Mouse (Mus musculus): ENCODE results near the gene Grip1. TPM values are rescaled to one million over a fixed set of nuclear protein-coding genes. Genes with fewer than 3 reads are reported as not detected.

The Grip1 gene
- total and polyA plus RNA-seq, 2 experiments from 2014 or later: 0.38 to 0.67 TPM

GRCm38 (mm10) chr10:119458991-119459390, 5.4 kb downstream of the Grip1 start:
- no peak overlapping the region for H3K9ac ChIP-seq (replicated peaks; ENCODE audit: low read depth, low read length)
- no peak overlapping the region for H3K27ac ChIP-seq (ENCODE audit: low read depth)
- no peaks in the 10 kb centered on the region for H3K36me3 ChIP-seq (replicated peaks; ENCODE audit: control insufficient read depth, insufficient read depth, low read length)
- peaks cover 20% of the 10 kb centered on the region; the same call in 1 of the 2 replicates for H3K4me1 ChIP-seq (ENCODE audit: control insufficient read depth, insufficient read depth)
- TF ChIP-seq EP300 (IDR thresholded peaks at IDR 0.05; ENCODE audit: low read depth) (no peak), CTCF (IDR thresholded peaks at IDR 0.05; ENCODE audit: low read depth) (no peak)
- no peak for DNase-seq (ENCODE audit: low spot score)
- WGBS: 85% methylated on average over 2 of the region's 2 CpGs
- no peak for ATAC-seq (ENCODE audit: insufficient read depth, low read depth)
- no peak overlapping the region for H3K4me3 ChIP-seq (ENCODE audit: low read depth, low read length)
- no peaks in the 10 kb centered on the region for H3K9me3 ChIP-seq (replicated peaks; ENCODE audit: control insufficient read depth, low read length)
- peaks cover 9% of the 10 kb centered on the region; the same call in 1 of the 2 replicates for H3K27me3 ChIP-seq (ENCODE audit: control insufficient read depth, insufficient read depth, low read length)
- no peak overlapping the region for H3K4me2 ChIP-seq (ENCODE audit: low read depth, low read length)

GRCm38 (mm10) chr10:119463345-119463744, 9.7 kb downstream of the Grip1 start:
- WGBS: 32% methylated on average over 7 of the region's 7 CpGs
- H3K4me2 ChIP-seq (ENCODE audit: low read depth, low read length): no peak overlapping the region
- no peaks in the 10 kb centered on the region for H3K27me3 ChIP-seq (ENCODE audit: control insufficient read depth, insufficient read depth, low read length)
- DNase-seq (ENCODE audit: low spot score) (no peak), ATAC-seq (ENCODE audit: insufficient read depth, low read depth) (no peak)
- no peak for TF ChIP-seq EP300 (IDR thresholded peaks at IDR 0.05; ENCODE audit: low read depth)
- H3K9me3 ChIP-seq (replicated peaks; ENCODE audit: control insufficient read depth, low read length): no peaks in the 10 kb centered on the region
- H3K4me3 ChIP-seq (ENCODE audit: low read depth, low read length): no peak overlapping the region
- no peak overlapping the region for H3K9ac ChIP-seq (replicated peaks; ENCODE audit: low read depth, low read length)
- no peak overlapping the region for H3K27ac ChIP-seq (ENCODE audit: low read depth)
- H3K4me1 ChIP-seq (ENCODE audit: control insufficient read depth, insufficient read depth): peaks cover 6% of the 10 kb centered on the region; the same call in 1 of the 2 replicates
- no peaks in the 10 kb centered on the region for H3K36me3 ChIP-seq (replicated peaks; ENCODE audit: control insufficient read depth, insufficient read depth, low read length)

GRCm38 (mm10) chr10:119463793-119464192, 10.2 kb downstream of the Grip1 start:
- Histone ChIP-seq H3K4me1 (ENCODE audit: control insufficient read depth, insufficient read depth) (peaks cover 6% of the 10 kb centered on the region; the same call in 1 of the 2 replicates), H3K4me3 (ENCODE audit: low read depth, low read length) (no peak overlapping the region), H3K4me2 (ENCODE audit: low read depth, low read length) (no peak overlapping the region), H3K9me3 (replicated peaks; ENCODE audit: control insufficient read depth, low read length) (no peaks in the 10 kb centered on the region), H3K27me3 (ENCODE audit: control insufficient read depth, insufficient read depth, low read length) (no peaks in the 10 kb centered on the region), H3K9ac (replicated peaks; ENCODE audit: low read depth, low read length) (no peak overlapping the region), H3K27ac (ENCODE audit: low read depth) (no peak overlapping the region), H3K36me3 (replicated peaks; ENCODE audit: control insufficient read depth, insufficient read depth, low read length) (no peaks in the 10 kb centered on the region)
- 28% methylated on average over 7 of the region's 7 CpGs for WGBS
- TF ChIP-seq CTCF (IDR thresholded peaks at IDR 0.05; ENCODE audit: low read depth) (no peak), EP300 (IDR thresholded peaks at IDR 0.05; ENCODE audit: low read depth) (no peak)
- ATAC-seq (ENCODE audit: insufficient read depth, low read depth): no peak
- DNase-seq (ENCODE audit: low spot score): no peak

- no peak overlapping the region for H3K9ac ChIP-seq (replicated peaks; ENCODE audit: low read depth, low read length)
- TF ChIP-seq CTCF (IDR thresholded peaks at IDR 0.05; ENCODE audit: low read depth) (no peak), EP300 (IDR thresholded peaks at IDR 0.05; ENCODE audit: low read depth) (no peak)
- no peak overlapping the region for H3K4me2 ChIP-seq (ENCODE audit: low read depth, low read length)
- no peak overlapping the region for H3K4me3 ChIP-seq (ENCODE audit: low read depth, low read length)
- peaks cover 6% of the 10 kb centered on the region; the same call in 1 of the 2 replicates for H3K4me1 ChIP-seq (ENCODE audit: control insufficient read depth, insufficient read depth)
- no peak for DNase-seq (ENCODE audit: low spot score)
- no peaks in the 10 kb centered on the region for H3K36me3 ChIP-seq (replicated peaks; ENCODE audit: control insufficient read depth, insufficient read depth, low read length)
- H3K27ac ChIP-seq (ENCODE audit: low read depth): no peak overlapping the region
- H3K27me3 ChIP-seq (ENCODE audit: control insufficient read depth, insufficient read depth, low read length): no peaks in the 10 kb centered on the region
- ATAC-seq (ENCODE audit: insufficient read depth, low read depth): no peak
- no peaks in the 10 kb centered on the region for H3K9me3 ChIP-seq (replicated peaks; ENCODE audit: control insufficient read depth, low read length)
- WGBS: 90% methylated on average over 18 of the region's 18 CpGs
Measured at GRCm38 (mm10) chr10:119467976-119468375, 14.3 kb downstream of the Grip1 start.

- H3K4me1 ChIP-seq (ENCODE audit: control insufficient read depth, insufficient read depth): no peaks in the 10 kb centered on the region
- no peak overlapping the region for H3K4me3 ChIP-seq (ENCODE audit: low read depth, low read length)
- DNase-seq (ENCODE audit: low spot score): no peak
- H3K36me3 ChIP-seq (replicated peaks; ENCODE audit: control insufficient read depth, insufficient read depth, low read length): no peaks in the 10 kb centered on the region
- H3K27ac ChIP-seq (ENCODE audit: low read depth): no peak overlapping the region
- H3K27me3 ChIP-seq (ENCODE audit: control insufficient read depth, insufficient read depth, low read length): no peaks in the 10 kb centered on the region
- ATAC-seq (ENCODE audit: insufficient read depth, low read depth): no peak
- H3K9me3 ChIP-seq (replicated peaks; ENCODE audit: control insufficient read depth, low read length): no peaks in the 10 kb centered on the region
- WGBS: 73% methylated on average over 1 of the region's 1 CpGs
- H3K4me2 ChIP-seq (ENCODE audit: low read depth, low read length): no peak overlapping the region
- H3K9ac ChIP-seq (replicated peaks; ENCODE audit: low read depth, low read length): no peak overlapping the region
- no peak for TF ChIP-seq CTCF (IDR thresholded peaks at IDR 0.05; ENCODE audit: low read depth)
- no peak for TF ChIP-seq EP300 (IDR thresholded peaks at IDR 0.05; ENCODE audit: low read depth)
Measured at GRCm38 (mm10) chr10:119470096-119470495, 16.5 kb downstream of the Grip1 start.

GRCm38 (mm10) chr10:119475166-119475565, 21.5 kb downstream of the Grip1 start:
- ATAC-seq (ENCODE audit: insufficient read depth, low read depth) (no peak), DNase-seq (ENCODE audit: low spot score) (no peak)
- Histone ChIP-seq H3K9me3 (replicated peaks; ENCODE audit: control insufficient read depth, low read length) (no peaks in the 10 kb centered on the region), H3K4me1 (ENCODE audit: control insufficient read depth, insufficient read depth) (no peaks in the 10 kb centered on the region), H3K4me3 (ENCODE audit: low read depth, low read length) (no peak overlapping the region), H3K9ac (replicated peaks; ENCODE audit: low read depth, low read length) (no peak overlapping the region), H3K36me3 (replicated peaks; ENCODE audit: control insufficient read depth, insufficient read depth, low read length) (no peaks in the 10 kb centered on the region), H3K4me2 (ENCODE audit: low read depth, low read length) (no peak overlapping the region), H3K27ac (ENCODE audit: low read depth) (no peak overlapping the region), H3K27me3 (ENCODE audit: control insufficient read depth, insufficient read depth, low read length) (no peaks in the 10 kb centered on the region)
- 64% methylated on average over 9 of the region's 9 CpGs for WGBS
- TF ChIP-seq CTCF (IDR thresholded peaks at IDR 0.05; ENCODE audit: low read depth) (no peak), EP300 (IDR thresholded peaks at IDR 0.05; ENCODE audit: low read depth) (no peak)

All from heart, postnatal 0 days (tissue).